Mouse (Mus musculus): ENCODE measurements at regions not wholly inside any gene's neighbourhood (a gene's known extent, or its start where the extent isn't known, plus 50 kb on each side); places are given as distances from the start of the nearest gene placed in this dataset.

DNA sequence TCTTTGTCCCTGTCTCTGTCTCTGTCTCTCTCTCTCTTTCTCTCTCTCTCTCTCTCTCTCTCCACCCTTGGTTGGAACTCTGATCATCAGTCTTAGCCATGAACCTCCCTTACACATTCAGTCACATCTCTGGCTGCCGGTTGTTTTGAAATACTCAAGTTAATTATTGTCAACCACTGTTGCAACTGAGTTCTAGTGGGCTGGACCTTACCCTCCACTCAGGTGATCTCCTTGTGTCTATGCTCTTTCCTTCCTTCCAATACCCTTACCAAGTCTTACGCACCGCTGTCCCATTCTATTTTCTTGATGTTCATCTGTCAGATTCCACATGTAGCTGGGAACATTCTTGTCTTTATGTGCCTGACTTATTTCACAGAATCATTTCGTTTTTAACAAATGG, 119.2 kb upstream of the Slc22a23 start:
- TF ChIP-seq REST (IDR thresholded peaks at IDR 0.05; ENCODE audit: insufficient read depth, insufficient read length) (no peak), MYOG (IDR thresholded peaks at IDR 0.05; ENCODE audit: control insufficient read depth in 1 of 3, insufficient read depth in 1 of 3, insufficient read length in 2 of 3, low read depth in 2 of 3) (no peak), CEBPB (IDR thresholded peaks at IDR 0.05; ENCODE audit: insufficient read depth, poor library complexity, severe bottlenecking) (no peak)
- Histone ChIP-seq H3K79me2 (ENCODE audit: control insufficient read depth, insufficient read depth) (no peaks in the 10 kb centered on the region), H3K27me3 (ENCODE audit: control insufficient read depth, insufficient read depth, insufficient read length) (no peaks in the 10 kb centered on the region)

DNA sequence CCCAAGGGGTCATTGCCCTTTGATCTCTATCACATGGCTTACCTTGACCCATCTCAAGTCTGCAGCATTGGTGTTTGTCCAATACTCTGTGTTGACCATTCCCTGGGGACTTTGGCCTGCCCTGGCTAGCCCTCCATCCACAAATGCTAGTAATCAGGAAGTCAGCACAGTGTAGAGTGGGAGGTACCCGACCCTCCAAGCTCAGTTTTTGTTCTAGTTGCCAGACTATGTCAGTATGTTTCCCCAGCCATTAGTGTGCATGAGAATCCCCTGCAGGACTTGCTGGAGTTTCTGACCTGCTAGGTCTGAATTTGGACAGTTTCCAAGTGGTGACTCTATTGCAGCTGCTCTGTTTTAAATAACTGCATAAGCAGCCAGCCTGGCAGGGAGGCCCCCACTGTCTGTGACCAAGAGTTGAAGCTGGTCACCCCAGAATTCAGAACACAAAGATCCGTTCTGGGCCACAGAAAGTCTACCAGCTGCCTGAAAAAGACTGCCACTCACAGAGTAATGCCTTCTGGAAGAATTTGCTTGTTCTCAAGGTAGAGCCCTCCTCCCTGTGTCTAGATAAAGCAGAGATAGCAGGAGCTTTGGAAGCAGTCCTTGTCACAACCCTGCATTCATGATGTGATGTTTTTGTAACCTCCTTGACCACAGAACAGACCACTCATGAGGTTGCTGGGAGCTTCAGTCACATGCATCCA, 118.0 kb upstream of the Slc22a23 start:
- TF ChIP-seq MYOG (IDR thresholded peaks at IDR 0.05; ENCODE audit: control insufficient read depth in 1 of 3, insufficient read depth in 1 of 3, insufficient read length in 2 of 3, low read depth in 2 of 3) = peak in 1 of 3 experiments; percentile 33
- TF ChIP-seq TCF12 (IDR thresholded peaks at IDR 0.05; ENCODE audit: insufficient read depth, poor library complexity, severe bottlenecking) = no peak
- no peak for TF ChIP-seq REST (IDR thresholded peaks at IDR 0.05; ENCODE audit: insufficient read depth, insufficient read length)
- TF ChIP-seq MYOD1 (IDR thresholded peaks at IDR 0.05; ENCODE audit: control insufficient read depth in 1 of 3, insufficient read length in 2 of 3, low read depth in 2 of 3) = peak in 2 of 3 experiments; percentile 29 to 59
- TF ChIP-seq E2F4 (IDR thresholded peaks at IDR 0.05; ENCODE audit: insufficient read depth) = no peak
- H3K36me3 ChIP-seq (ENCODE audit: control insufficient read depth, insufficient read depth) = no peaks in the 10 kb centered on the region
- no peaks in the 10 kb centered on the region for H3K27me3 ChIP-seq (ENCODE audit: control insufficient read depth, insufficient read depth, insufficient read length)
- no peaks in the 10 kb centered on the region for H3K79me2 ChIP-seq (ENCODE audit: control insufficient read depth, insufficient read depth)
- no peak overlapping the region for H3ac ChIP-seq (ENCODE audit: control insufficient read depth, insufficient read length)
- no peak overlapping the region for H3K4me3 ChIP-seq
- peak overlapping the region; percentile 53 for H3K4me2 ChIP-seq (ENCODE audit: low read depth)

More for the DNA sequence above, 119.2 kb upstream of the Slc22a23 start:
- H3K4me3 ChIP-seq = no peak overlapping the region
- no peaks in the 10 kb centered on the region for H3K36me3 ChIP-seq (ENCODE audit: control insufficient read depth, insufficient read depth)
- H3ac ChIP-seq (ENCODE audit: control insufficient read depth, insufficient read length) = no peak overlapping the region
- no peak overlapping the region for H3K4me2 ChIP-seq (ENCODE audit: low read depth)

DNA sequence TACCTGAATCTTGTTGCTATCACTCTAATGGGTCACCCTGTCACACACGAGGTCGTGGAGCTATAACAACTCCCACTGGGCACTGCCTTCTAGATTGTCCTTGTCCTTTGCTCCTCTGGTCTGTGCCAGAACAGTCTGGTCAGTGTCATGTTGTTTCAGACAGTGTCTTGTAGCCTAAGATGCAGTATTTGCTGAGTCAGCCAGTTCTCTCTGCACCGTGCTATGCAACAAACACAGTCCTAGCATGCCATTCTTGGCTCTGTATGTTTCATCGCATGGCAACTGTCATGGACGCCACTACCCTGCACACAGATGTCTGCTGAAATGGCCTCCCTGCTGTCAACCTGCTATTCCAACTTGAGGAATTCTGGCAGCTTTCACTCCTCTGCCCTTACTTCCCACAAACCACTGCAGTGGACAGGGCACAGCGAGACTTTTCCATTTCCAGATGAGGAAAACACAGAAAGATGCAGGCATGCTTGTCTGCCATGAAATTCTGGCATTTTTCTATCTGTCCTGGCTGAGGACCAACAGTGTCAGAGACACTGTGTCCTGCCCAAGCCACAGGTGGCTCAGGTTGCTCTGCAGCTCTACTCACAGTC, 117.3 kb upstream of the Slc22a23 start:
- H3K79me2 ChIP-seq (ENCODE audit: control insufficient read depth, insufficient read depth) = no peaks in the 10 kb centered on the region
- H3K27me3 ChIP-seq (ENCODE audit: control insufficient read depth, insufficient read depth, insufficient read length) = no peaks in the 10 kb centered on the region
- H3K4me3 ChIP-seq = no peak overlapping the region
- peak overlapping the region; percentile 53 for H3K4me2 ChIP-seq (ENCODE audit: low read depth)
- TF ChIP-seq POLR2A (IDR thresholded peaks at IDR 0.05; ENCODE audit: insufficient read length, low read depth) = no peak
- no peak for TF ChIP-seq SRF (IDR thresholded peaks at IDR 0.05; ENCODE audit: control insufficient read depth, insufficient read length, low read depth)
- no peak for TF ChIP-seq POLR2AphosphoS2 (IDR thresholded peaks at IDR 0.05; ENCODE audit: insufficient read length, low read depth)
- TF ChIP-seq MAX (IDR thresholded peaks at IDR 0.05; ENCODE audit: low read depth) = no peak
- TF ChIP-seq MYOG (IDR thresholded peaks at IDR 0.05; ENCODE audit: control insufficient read depth in 1 of 3, insufficient read depth in 1 of 3, insufficient read length in 2 of 3, low read depth in 2 of 3) = no peak
- no peak overlapping the region for H3ac ChIP-seq (ENCODE audit: control insufficient read depth, insufficient read length)
- no peaks in the 10 kb centered on the region for H3K36me3 ChIP-seq (ENCODE audit: control insufficient read depth, insufficient read depth)

DNA sequence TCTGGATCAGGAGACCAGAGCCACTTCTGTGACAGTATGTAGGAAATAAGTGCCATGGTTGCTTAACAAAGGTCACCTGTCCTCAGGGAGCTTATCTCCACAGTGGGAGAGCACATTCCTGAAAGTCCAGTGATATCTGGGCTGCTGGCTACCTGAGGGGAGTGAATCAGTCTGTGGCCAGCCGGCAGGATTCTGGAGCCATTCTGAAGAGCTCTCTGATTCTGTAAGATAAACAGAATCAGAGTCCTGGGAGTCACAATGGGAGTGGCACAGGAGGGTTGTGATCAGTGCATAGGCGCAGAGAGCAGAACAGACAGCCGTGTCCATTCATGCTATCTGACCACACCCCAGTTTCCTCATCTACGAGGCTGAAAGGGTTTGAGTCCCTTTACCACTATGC, 116.0 kb upstream of the Slc22a23 start:
- no peak for TF ChIP-seq USF1 (IDR thresholded peaks at IDR 0.05; ENCODE audit: low read depth)
- no peak for TF ChIP-seq E2F4 (IDR thresholded peaks at IDR 0.05; ENCODE audit: insufficient read depth)
- no peak for TF ChIP-seq TCF3 (IDR thresholded peaks at IDR 0.05; ENCODE audit: insufficient read length, low read depth)
- TF ChIP-seq SRF (IDR thresholded peaks at IDR 0.05; ENCODE audit: control insufficient read depth, insufficient read length, low read depth) = no peak
- Histone ChIP-seq H3K27me3 (ENCODE audit: control insufficient read depth, insufficient read depth, insufficient read length) (no peaks in the 10 kb centered on the region), H3ac (ENCODE audit: control insufficient read depth, insufficient read length) (no peak overlapping the region), H3K4me2 (ENCODE audit: low read depth) (no peak overlapping the region), H3K79me2 (ENCODE audit: control insufficient read depth, insufficient read depth) (no peaks in the 10 kb centered on the region), H3K4me3 (no peak overlapping the region), H3K36me3 (ENCODE audit: control insufficient read depth, insufficient read depth) (no peaks in the 10 kb centered on the region)

DNA sequence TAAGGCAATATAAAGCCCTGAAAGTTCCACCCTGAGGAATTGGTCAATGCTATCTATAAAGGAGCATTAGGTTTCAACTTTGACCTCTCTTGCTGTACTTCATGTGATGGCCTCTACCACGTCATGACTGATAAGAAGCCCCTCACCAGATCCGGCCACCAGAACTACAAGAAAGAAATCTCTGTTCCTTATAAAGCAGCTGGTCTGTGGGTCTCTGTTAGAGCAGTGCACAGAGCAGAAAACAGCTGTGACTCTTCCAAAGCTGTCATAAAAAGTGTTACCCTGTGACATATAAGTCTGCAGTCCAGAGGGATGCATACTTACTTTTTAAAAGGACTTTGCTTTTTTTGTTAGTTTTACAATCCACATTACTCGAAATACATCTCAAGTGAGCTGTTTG, 111.1 kb upstream of the Slc22a23 start:
- H3K4me2 ChIP-seq (ENCODE audit: low read depth) = no peak overlapping the region
- H3K79me2 ChIP-seq (ENCODE audit: control insufficient read depth, insufficient read depth) = no peaks in the 10 kb centered on the region
- no peaks in the 10 kb centered on the region for H3K27me3 ChIP-seq (ENCODE audit: control insufficient read depth, insufficient read depth, insufficient read length)
- no peaks in the 10 kb centered on the region for H3K36me3 ChIP-seq (ENCODE audit: control insufficient read depth, insufficient read depth)
- TF ChIP-seq MYOD1 (IDR thresholded peaks at IDR 0.05; ENCODE audit: control insufficient read depth in 1 of 3, insufficient read length in 2 of 3, low read depth in 2 of 3) (no peak), POLR2A (IDR thresholded peaks at IDR 0.05; ENCODE audit: insufficient read length, low read depth) (no peak)
- H3K4me3 ChIP-seq = no peak overlapping the region
- H3ac ChIP-seq (ENCODE audit: control insufficient read depth, insufficient read length) = no peak overlapping the region

DNA sequence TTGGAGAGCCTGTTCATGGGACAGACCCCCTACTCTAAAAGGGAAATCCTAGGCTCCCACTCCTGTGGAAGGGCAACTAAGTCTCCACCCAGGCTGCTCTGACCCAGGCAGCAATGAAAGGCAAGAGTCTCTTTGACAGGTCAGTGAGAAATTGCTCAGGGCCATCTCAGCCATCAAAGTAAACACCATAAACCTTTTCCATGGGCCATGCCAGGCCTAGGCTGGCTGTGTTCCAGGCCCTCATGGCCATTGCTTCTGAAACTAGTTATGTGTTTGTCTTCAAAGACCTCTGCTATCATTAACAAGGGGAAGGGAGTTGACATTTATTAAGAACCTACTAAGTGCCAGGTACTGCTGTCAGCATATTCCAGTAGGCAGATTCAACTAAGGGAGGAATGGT, 101.8 kb upstream of the Slc22a23 start:
- H3K27me3 ChIP-seq (ENCODE audit: control insufficient read depth, insufficient read depth, insufficient read length) = no peaks in the 10 kb centered on the region
- no peaks in the 10 kb centered on the region for H3K36me3 ChIP-seq (ENCODE audit: control insufficient read depth, insufficient read depth)
- H3K4me3 ChIP-seq = no peak overlapping the region
- no peak for TF ChIP-seq POLR2A (IDR thresholded peaks at IDR 0.05; ENCODE audit: insufficient read length, low read depth)
- TF ChIP-seq MYOG (IDR thresholded peaks at IDR 0.05; ENCODE audit: control insufficient read depth in 1 of 3, insufficient read depth in 1 of 3, insufficient read length in 2 of 3, low read depth in 2 of 3) = no peak
- no peak for TF ChIP-seq CEBPB (IDR thresholded peaks at IDR 0.05; ENCODE audit: insufficient read depth, poor library complexity, severe bottlenecking)
- TF ChIP-seq MYOD1 (IDR thresholded peaks at IDR 0.05; ENCODE audit: control insufficient read depth in 1 of 3, insufficient read length in 2 of 3, low read depth in 2 of 3) = no peak
- TF ChIP-seq TCF12 (IDR thresholded peaks at IDR 0.05; ENCODE audit: insufficient read depth, poor library complexity, severe bottlenecking) = no peak
- TF ChIP-seq E2F4 (IDR thresholded peaks at IDR 0.05; ENCODE audit: insufficient read depth) = no peak
- no peak for TF ChIP-seq REST (IDR thresholded peaks at IDR 0.05; ENCODE audit: insufficient read depth, insufficient read length)
- H3K4me2 ChIP-seq (ENCODE audit: low read depth) = no peak overlapping the region
- no peaks in the 10 kb centered on the region for H3K79me2 ChIP-seq (ENCODE audit: control insufficient read depth, insufficient read depth)
- no peak overlapping the region for H3ac ChIP-seq (ENCODE audit: control insufficient read depth, insufficient read length)

All from myocyte (in vitro differentiated cells).